Mouse (Mus musculus) kidney, adult 2 months (tissue): Measurements from ENCODE around the gene Ankrd27. TPM values are rescaled to one million over a fixed set of nuclear protein-coding genes. Genes with fewer than 3 reads are reported as not detected.
"Not testable (repeated sequence)": the region's sequence is repeated elsewhere in the genome, so short reads cannot be mapped to it uniquely, and the experiment has no call there.

Experiments used
- DNase-seq: peaks from one replicate; pipeline ENCODE4 v3.0.0; 2021
- H3K27ac ChIP-seq: fragments of 200-500 bp; 2 replicates; pipeline ENCODE4 v1.5.1; 2012; ENCODE audit warnings: low read depth, low read length, control low read depth, inconsistent platforms; ENCODE audit not compliant: insufficient read depth
- H3K27me3 ChIP-seq: fragments of 200-500 bp; replicated peaks from 2 replicates; pipeline ENCODE4 v1.6.1; 2012; ENCODE audit warnings: mild to moderate bottlenecking, moderate library complexity, low read length, inconsistent platforms; ENCODE audit not compliant: control insufficient read depth, insufficient read depth
- H3K36me3 ChIP-seq: fragments of 200-500 bp; 2 replicates; pipeline ENCODE4 v1.6.1; 2012; ENCODE audit warnings: mild to moderate bottlenecking, moderate library complexity, low read length, inconsistent platforms; ENCODE audit not compliant: control insufficient read depth, insufficient read depth
- H3K4me1 ChIP-seq: fragments of 200-500 bp; 2 replicates; pipeline ENCODE4 v1.6.1; 2011; ENCODE audit warnings: low read length; ENCODE audit not compliant: control insufficient read depth, insufficient read depth
- H3K4me3 ChIP-seq: fragments of 200-500 bp; 2 replicates; pipeline ENCODE4 v1.5.1; 2011; ENCODE audit warnings: mild to moderate bottlenecking, low read depth, low read length, control low read depth; ENCODE audit not compliant: insufficient read depth
- CTCF ChIP-seq: fragments of 200-500 bp; conservative IDR thresholded peaks from 2 replicates; pipeline ENCODE4 v1.5.1; 2011; ENCODE audit warnings: low read depth, mild to moderate bottlenecking, control low read depth, low read length, moderate library complexity, mixed read lengths; ENCODE audit not compliant: insufficient read depth, insufficient read length
- POLR2A ChIP-seq: fragments of 200-500 bp; IDR thresholded peaks from one replicate; pipeline ENCODE4 v1.6.1; 2011; ENCODE audit warnings: low read depth, low read length, control low read depth
- WGBS: fragments of 180-500 bp; shearing (Covaris S2); methylation state at CpG from one replicate; pipeline ENCODE4 v1.1.7; 2018; 5-methylcytosine and 5-hydroxymethylcytosine counted together
- polyA plus RNA-seq: library from polyadenylated mRNA; depleted of rRNA; stranded (reverse); fragments of >200 nt; gene quantifications from 2 replicates; pipeline ENCODE4 v1.2.3, GENCODE M21; 2012

Gene Ankrd27
- polyA plus RNA-seq, 1 experiment, result 19.1 TPM

GRCm38 (mm10) chr7:35556205-35556603 is 29.8 kb upstream of the Ankrd27 start, which contains the start of gene Nudt19:
TSS of gene Nudt19 (minus strand) at chr7:35556304.
- peak within 1 kb of the TSS; percentile 96 for H3K4me3 ChIP-seq
- peaks cover 31% of the 10 kb centered on the region for H3K4me1 ChIP-seq
- H3K27me3 ChIP-seq, result no peaks in the 10 kb centered on the region
- peaks cover 8% of the 10 kb centered on the region for H3K36me3 ChIP-seq
- 58% methylated on average over 4 of the region's 4 CpGs for WGBS
- no peak for DNase-seq
- H3K27ac ChIP-seq, result peak within 1 kb of the TSS; percentile 98
- no peak for TF ChIP-seq CTCF
- TF ChIP-seq POLR2A, result no peak

- no peak for DNase-seq
- Histone ChIP-seq H3K27me3 (no peaks in the 10 kb centered on the region), H3K4me3 (no peak overlapping the region), H3K27ac (peak overlapping the region; percentile 98), H3K4me1 (peaks cover 34% of the 10 kb centered on the region), H3K36me3 (0 out of 2 replicates have a peak, but pooled peaks cover 3% of the 10 kb centered on the region)
- TF ChIP-seq CTCF (no peak), POLR2A (no peak)
- WGBS, result 85% methylated on average over 5 of the region's 5 CpGs
Observed at GRCm38 (mm10) chr7:35556905-35557304, 29.1 kb upstream of the Ankrd27 start.

GRCm38 (mm10) chr7:35557577-35557976 is 28.5 kb upstream of the Ankrd27 start:
- TF ChIP-seq POLR2A (no peak), CTCF (no peak)
- peak; percentile 79 for DNase-seq
- Histone ChIP-seq H3K27me3 (no peaks in the 10 kb centered on the region), H3K27ac (peak overlapping the region; percentile 100), H3K4me1 (peaks cover 38% of the 10 kb centered on the region), H3K36me3 (0 out of 2 replicates have a peak, but pooled peaks cover 3% of the 10 kb centered on the region), H3K4me3 (no peak overlapping the region)
- 44% methylated on average over 3 of the region's 3 CpGs for WGBS

GRCm38 (mm10) chr7:35558681-35559080 is 27.4 kb upstream of the Ankrd27 start:
- TF ChIP-seq CTCF (no peak), POLR2A (no peak)
- H3K27me3 ChIP-seq, result no peaks in the 10 kb centered on the region
- peaks cover 38% of the 10 kb centered on the region for H3K4me1 ChIP-seq
- no peak overlapping the region for H3K4me3 ChIP-seq
- peak overlapping the region; percentile 100 for H3K27ac ChIP-seq
- WGBS, result 50% methylated on average over 2 of the region's 2 CpGs
- no peaks in the 10 kb centered on the region for H3K36me3 ChIP-seq
- no peak for DNase-seq

- peak overlapping the region; percentile 26 for H3K27ac ChIP-seq
- WGBS, result 87% methylated on average over 3 of the region's 3 CpGs
- no peak for DNase-seq
Observed at GRCm38 (mm10) chr7:35559838-35560237, 26.2 kb upstream of the Ankrd27 start.

GRCm38 (mm10) chr7:35563071-35563470 is 23.0 kb upstream of the Ankrd27 start:
- no peaks in the 10 kb centered on the region for H3K36me3 ChIP-seq
- WGBS, result 81% methylated on average over 11 of the region's 11 CpGs
- DNase-seq, result no peak
- peak overlapping the region; percentile 59; the same call in 1 of the 2 replicates for H3K27ac ChIP-seq
- H3K27me3 ChIP-seq, result no peaks in the 10 kb centered on the region
- no peak overlapping the region for H3K4me3 ChIP-seq
- peaks cover 21% of the 10 kb centered on the region for H3K4me1 ChIP-seq
- no peak for TF ChIP-seq POLR2A

More at GRCm38 (mm10) chr7:35559838-35560237, 26.2 kb upstream of the Ankrd27 start:
- no peaks in the 10 kb centered on the region for H3K36me3 ChIP-seq
- TF ChIP-seq POLR2A, result no peak
- no peak for TF ChIP-seq CTCF
- no peaks in the 10 kb centered on the region for H3K27me3 ChIP-seq
- no peak overlapping the region for H3K4me3 ChIP-seq
- H3K4me1 ChIP-seq, result peaks cover 40% of the 10 kb centered on the region

GRCm38 (mm10) chr7:35564067-35564865 is 21.8 kb upstream of the Ankrd27 start:
- 67% methylated on average over 2 of the region's 2 CpGs for WGBS
- Histone ChIP-seq H3K4me1 (peaks cover 12% of the 10 kb centered on the region; the same call in 1 of the 2 replicates), H3K27me3 (no peaks in the 10 kb centered on the region), H3K36me3 (no peaks in the 10 kb centered on the region), H3K27ac (peak overlapping the region; percentile 99), H3K4me3 (no peak overlapping the region)
- peak; percentile 53 for DNase-seq
- no peak for TF ChIP-seq CTCF
- no peak for TF ChIP-seq POLR2A

- H3K36me3 ChIP-seq, DNase-seq, H3K4me3 ChIP-seq, H3K27me3 ChIP-seq: not testable (repeated sequence)
- H3K27ac ChIP-seq, result peak overlapping the region; percentile 90
- H3K4me1 ChIP-seq, result peaks cover 12% of the 10 kb centered on the region; the same call in 1 of the 2 replicates
- 69% methylated on average over 10 of the region's 10 CpGs for WGBS
Observed at GRCm38 (mm10) chr7:35564872-35565271, 21.2 kb upstream of the Ankrd27 start.

GRCm38 (mm10) chr7:35565965-35566364 is 20.1 kb upstream of the Ankrd27 start:
- peak; percentile 67 for DNase-seq
- H3K27me3 ChIP-seq, H3K4me3 ChIP-seq, H3K36me3 ChIP-seq: not testable (repeated sequence)
- Histone ChIP-seq H3K27ac (peak overlapping the region; percentile 90), H3K4me1 (peaks cover 12% of the 10 kb centered on the region; the same call in 1 of the 2 replicates)
- 57% methylated on average over 13 of the region's 13 CpGs for WGBS

GRCm38 (mm10) chr7:35569724-35570123 is 16.3 kb upstream of the Ankrd27 start:
- H3K36me3 ChIP-seq, H3K4me1 ChIP-seq, DNase-seq, H3K27ac ChIP-seq, H3K27me3 ChIP-seq, H3K4me3 ChIP-seq: not testable (repeated sequence)
- WGBS, result 85% methylated on average over 4 of the region's 4 CpGs
